Mouse (Mus musculus) spleen, postnatal 36 days (tissue): ENCODE measurements around the gene Ankrd44.

Source experiments
- DNase-seq, 2 experiments: peaks; one replicate each; pipeline ENCODE4 v3.0.0; 2022; ENCODE audit warnings: low spot score in 2 of 2, mixed read lengths in 1 of 2

The Ankrd44 gene

GRCm38 (mm10) chr1:54888449-54888848 lies 37.7 kb downstream of the Ankrd44 start:
- DNase-seq: peak in 1 of 2 experiments; percentile 34

DNA sequence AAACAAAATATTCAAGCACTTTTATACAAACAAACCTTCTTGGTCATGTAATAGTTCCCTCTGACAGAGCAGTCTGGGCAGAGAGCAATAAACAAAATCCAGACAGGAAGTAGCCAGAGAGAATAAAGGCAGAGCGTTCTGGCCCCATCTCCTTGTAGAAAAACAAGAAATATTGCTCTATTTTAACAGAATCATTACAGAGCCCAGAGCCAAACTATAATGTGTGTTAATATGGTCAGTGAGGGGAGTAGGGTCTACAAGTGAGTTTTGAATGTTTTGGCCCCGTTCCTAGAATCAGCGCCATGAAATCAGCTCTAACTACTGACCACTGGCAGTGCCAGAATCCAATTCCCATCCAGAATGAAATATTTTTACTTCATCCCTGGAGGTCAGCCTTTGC lies 38.3 kb downstream of the Ankrd44 start:
- no peak for DNase-seq

- no peak for DNase-seq
Measured at GRCm38 (mm10) chr1:54882856-54883467, 43.2 kb downstream of the Ankrd44 start.

DNA sequence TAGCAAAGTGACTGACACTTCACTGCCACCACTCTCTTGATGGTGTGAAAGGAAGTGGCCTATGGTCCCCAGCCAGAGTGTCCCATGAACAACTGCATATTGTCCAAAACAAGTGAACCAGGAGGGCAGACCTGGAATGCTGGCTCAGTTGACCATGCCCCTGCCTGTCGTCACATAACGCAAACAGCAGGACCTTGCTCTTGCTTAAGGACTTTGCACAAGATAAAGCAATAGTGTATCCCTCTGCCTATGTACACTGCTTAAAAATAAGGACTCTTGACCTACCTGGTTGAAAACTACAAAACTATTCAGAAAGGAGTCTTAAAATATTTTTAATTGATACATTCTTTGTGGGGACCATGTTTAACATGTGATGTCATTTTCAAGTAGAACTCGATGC lies 44.7 kb downstream of the Ankrd44 start:
- DNase-seq: no peak

DNA sequence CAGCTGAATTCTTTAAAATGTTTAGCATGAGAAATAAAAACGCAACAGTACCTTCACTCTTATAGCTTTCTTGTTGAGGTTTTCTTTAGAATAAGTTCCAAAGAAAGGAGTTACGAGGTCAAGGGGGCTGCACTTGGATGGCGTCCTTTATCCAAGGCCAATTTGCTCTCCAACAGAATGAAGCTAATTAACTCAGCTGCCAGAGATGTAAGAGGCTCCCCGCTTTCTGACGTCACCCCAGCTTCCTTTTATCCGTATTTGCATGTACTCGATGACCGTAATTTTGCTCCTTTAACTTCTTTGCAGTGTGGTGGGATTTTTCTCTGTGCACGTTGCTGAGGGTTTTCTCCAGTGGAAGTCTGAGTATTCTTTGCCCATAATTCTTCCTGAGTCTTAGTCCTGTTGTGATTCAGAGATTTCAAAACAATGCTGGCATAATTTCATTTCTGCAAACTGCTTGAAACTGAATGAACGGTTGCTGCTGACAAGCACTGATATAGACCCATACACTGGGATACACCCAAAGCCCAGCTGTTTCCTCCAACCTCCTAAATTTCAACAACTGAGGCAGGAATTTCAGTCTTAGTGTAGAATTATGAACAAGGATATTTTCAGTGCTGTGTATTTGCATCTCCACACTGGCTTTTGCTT lies 48.6 kb downstream of the Ankrd44 start:
- no peak for DNase-seq

DNA sequence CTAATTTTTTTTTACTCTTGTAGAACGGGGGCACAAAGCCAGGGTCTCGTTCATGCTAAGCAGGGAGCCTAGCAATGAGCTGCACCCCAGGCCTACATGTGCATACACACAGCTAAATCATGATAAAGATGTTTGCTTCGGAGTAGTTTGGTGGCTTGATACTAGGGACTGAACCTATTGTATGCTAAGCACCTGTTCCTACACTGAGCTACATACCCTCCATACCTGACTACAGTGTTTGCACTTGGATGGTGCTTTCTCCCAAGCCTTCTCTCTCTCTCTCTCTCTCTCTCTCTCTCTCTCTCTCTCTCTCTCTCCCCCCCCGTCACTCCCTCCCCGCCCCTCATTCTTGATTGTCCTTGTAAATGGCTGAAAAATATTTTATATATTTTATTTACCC lies 49.2 kb downstream of the Ankrd44 start:
- DNase-seq: no peak

- no peak for DNase-seq
Measured at GRCm38 (mm10) chr1:54874094-54874493, 52.1 kb downstream of the Ankrd44 start.

DNA sequence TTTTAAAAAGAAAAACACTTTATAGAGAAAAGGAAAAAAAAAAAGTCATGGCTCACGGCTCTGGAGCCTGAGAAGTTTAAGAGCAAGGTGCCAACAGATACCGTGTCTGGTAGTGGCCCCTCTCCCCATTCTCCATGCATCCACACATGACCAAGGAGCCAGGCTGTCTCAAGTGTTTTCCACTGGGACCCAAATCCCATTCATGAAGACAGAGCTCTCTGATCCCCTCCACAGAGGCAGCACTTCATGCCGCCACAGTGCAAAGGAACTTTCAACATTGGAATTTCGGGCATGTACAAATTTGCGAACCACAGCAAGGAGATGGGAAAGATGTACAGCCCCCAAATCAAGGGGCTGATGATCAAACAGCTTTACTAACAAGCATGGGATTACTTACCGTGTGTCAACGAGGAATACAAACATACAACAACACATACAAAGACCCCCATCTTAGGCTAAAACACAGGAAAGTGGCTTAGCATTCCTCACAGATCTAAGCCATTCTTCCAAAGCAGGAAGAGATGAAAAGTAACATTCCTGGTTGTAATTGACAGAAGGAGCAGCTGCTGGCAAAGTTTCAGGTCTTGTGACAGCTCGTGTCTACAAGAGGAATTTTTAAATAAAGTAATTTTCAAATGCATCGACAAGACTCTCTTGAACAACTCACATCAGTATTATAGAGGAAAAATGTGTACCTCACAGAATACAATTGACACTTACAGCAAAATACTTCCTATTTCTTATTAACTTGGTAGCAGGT lies 53.1 kb downstream of the Ankrd44 start:
- no peak for DNase-seq

- DNase-seq: peak; percentile 50 to 55
Measured at GRCm38 (mm10) chr1:54871321-54871720, 54.9 kb downstream of the Ankrd44 start.

DNA sequence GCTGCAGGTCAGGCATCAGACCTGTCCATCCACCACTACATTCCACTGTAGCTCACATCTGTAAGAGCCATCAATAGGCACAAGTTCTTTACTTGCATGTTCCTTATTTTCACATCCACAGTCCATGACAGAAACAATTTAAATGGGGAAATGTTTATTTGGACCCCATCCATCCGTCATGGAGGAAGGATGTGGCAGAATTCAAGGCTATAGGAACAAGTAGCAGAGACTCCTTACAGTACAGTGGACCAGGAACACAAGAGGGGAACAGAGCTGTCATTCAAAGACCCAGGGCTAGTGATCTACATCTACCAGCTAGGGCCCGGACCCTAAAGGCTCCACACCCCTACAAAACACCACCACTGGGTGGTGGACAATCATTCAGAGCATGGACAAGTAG lies 55.6 kb downstream of the Ankrd44 start:
- DNase-seq: no peak

- no peak for DNase-seq
Measured at GRCm38 (mm10) chr1:54867226-54867625, 59.0 kb downstream of the Ankrd44 start.

DNA sequence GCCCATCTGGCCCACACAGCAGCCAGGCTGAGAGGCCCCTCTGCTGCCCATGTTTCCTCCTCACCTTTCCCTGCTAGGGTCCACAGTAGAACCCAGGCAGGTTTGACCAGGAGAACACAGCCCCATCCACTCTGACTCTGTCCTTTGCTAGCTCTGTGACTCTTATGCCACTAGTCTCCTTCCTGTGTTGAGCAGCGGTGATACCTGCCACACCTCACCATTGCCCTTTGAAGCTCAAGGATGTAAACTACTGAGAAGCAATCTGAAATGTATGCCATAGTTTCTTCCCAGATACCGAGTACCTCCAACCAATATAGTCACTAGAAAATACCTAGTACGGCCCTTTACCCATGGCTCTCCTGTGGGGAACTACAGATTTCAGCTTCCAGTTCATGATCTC lies 60.1 kb downstream of the Ankrd44 start:
- DNase-seq: no peak

GRCm38 (mm10) chr1:54864928-54865652 lies 61.1 kb downstream of the Ankrd44 start:
- DNase-seq: no peak

GRCm38 (mm10) chr1:54860361-54860760 lies 65.8 kb downstream of the Ankrd44 start:
- no peak for DNase-seq

DNA sequence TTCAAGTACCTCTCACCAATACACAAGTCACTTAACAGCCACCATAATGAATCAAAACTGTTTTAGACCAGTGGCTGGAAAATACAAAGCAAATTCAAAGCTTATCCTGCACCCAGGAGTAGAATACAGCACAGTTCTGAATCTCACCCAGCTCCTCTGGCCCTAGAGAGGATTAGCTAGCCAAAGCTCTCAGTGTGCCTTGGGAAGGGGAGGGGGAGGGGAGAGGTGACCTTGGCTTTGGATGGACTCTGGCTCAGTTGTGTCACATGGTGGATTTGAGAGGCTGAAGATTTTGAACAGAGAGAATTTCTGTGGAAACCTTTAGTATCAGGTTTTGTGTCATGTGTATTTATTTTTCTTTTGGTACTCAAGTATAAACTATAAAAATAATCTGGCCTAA lies 66.3 kb downstream of the Ankrd44 start:
- no peak for DNase-seq

DNA sequence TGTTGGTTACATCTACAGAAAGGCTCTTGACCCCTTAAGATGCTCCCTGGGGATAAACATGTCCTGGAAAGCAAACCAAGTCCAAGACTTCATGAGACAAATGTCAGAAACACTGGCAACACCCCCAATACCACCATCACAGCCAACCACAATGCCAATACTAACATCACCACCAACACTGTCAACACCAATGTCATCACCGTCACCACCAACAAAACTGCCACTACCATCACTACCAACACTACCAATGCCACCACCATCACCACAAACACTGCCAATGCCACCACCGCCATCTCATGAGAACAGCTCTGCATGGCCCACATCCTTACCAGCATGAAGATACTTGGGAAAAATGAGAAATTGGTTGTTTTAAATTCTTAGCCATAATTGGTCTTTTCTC lies 67.3 kb downstream of the Ankrd44 start:
- DNase-seq: no peak

GRCm38 (mm10) chr1:54856502-54856901 lies 69.7 kb downstream of the Ankrd44 start:
- DNase-seq: no peak

- DNase-seq: no peak
Measured at GRCm38 (mm10) chr1:54855970-54856369, 70.2 kb downstream of the Ankrd44 start.

GRCm38 (mm10) chr1:54854388-54854787 lies 71.8 kb downstream of the Ankrd44 start:
- DNase-seq: peak; percentile 14 to 22

GRCm38 (mm10) chr1:54853311-54854000 lies 72.7 kb downstream of the Ankrd44 start:
- DNase-seq: no peak

DNA sequence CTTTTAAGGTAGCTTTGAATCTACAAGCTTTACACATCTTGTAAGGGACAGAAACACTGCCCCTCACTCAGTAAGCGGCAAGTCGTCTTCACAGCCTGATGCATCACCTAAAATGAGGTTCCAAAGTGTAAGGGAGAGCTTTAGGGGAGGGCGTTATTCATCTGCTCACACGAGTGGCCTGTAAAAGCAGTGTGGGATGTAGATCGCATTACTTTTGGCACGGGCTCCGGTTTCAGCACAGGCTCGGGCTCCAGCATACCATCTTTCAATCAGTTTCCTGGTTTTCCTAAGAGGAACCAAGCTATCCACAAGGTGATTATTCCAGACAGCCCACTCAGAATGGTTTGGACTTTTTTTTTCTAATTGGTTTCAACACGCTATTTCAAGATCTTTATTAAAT lies 74.6 kb downstream of the Ankrd44 start:
- DNase-seq: no peak

- no peak for DNase-seq
Measured at GRCm38 (mm10) chr1:54850077-54850476, 76.1 kb downstream of the Ankrd44 start.
